Mouse (Mus musculus) natural killer cell, adult 2 months (primary cell): ENCODE measurements around the gene Pax7.

Experiments
- DNase-seq, 2 experiments: peaks; one replicate each; pipeline ENCODE4 v3.0.0; 2022; ENCODE audit warnings: low spot score in 2 of 2

The Pax7 gene

DNA sequence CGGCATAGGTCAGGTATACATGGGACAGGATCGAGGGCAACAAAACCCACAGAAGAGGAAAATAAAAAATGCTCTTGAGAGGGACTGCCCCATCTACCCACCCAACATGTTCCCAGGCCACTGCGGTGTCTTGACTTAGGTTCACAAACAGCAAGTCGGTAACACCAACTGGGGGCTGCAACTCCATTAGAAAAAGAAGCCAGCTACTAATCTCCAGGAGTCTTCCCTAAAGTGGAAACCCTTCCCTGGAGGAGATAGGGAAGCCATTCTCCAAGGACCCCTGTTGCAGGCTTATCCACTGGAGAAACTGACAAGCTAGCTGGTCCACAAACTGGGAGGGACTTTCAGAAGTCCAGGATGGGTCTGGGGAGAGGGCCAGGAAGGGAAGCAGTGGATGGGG is 21.4 kb downstream of the Pax7 start:
- no peak for DNase-seq

DNA sequence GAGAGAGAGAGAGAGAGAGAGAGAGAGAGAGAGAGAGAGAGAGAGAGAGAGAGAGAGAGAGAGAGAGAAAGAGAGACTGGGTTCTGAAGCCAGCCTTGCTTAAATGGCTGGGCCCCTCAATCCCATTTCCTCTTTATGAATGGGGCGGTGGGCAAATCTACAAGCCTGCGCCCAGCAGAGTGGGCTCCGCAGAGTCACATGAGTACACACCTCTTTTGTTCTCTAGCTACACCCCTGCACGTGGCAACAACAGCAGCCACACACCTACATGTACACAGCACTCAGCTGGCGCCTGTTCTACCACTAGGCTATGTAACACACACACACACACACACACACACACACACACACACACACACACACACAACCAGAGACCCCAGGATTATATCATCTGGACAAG is 21.9 kb downstream of the Pax7 start:
- no peak for DNase-seq

DNA sequence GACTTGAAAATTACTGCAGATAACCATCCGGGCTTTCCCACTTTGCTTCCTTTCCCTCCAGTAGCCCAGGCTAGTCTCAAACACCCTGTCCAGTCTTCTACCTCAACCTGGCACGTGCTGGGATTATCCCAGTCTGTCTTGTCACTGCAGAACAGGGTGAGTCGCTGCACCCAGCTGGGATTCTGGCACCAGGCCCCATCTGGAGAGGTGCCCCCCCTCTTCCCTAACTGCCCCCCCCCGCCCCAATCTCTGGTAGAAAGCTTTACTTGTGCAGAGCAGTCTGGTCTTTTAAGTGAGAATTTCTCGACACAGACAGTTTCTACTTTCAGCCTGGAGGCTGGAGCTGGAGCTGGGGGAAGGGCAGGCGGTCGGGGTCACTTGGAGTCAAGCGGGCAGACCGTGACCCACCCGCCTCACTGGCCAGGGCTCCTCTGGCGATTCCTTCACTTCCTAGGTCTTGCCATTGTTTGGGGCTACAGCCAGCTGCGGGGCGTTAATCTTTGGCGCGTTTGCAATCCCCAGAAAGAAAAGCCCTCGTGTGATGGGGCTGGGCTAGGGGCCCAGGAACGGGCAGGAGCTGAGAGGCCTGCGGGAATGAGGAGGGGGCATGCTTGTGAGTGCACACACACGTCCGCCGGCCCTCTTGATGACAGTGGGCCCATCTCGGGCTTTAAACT is 22.4 kb downstream of the Pax7 start:
- DNase-seq = no peak

DNA sequence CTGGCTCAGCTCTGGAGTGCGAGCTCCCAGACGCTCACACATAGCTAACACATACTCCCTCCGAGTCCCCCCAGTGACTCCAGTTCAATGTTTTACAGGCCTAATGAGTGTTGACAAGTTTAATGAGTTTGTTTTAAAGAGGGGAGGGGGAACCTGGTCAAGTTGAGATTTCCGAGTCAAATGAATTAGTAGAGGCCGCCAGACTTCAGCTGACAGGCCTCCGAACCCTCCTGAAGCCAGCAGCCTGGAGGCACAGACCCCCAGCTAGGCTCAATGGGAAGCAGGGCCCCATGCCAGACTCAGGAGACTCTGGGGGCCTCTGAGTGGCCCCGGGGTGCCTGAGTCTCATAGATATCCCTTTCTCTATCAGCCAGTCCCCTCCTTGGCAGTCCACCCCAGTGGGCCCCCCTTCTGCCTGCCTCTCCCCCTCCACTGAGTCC is 23.9 kb downstream of the Pax7 start:
- no peak for DNase-seq

DNA sequence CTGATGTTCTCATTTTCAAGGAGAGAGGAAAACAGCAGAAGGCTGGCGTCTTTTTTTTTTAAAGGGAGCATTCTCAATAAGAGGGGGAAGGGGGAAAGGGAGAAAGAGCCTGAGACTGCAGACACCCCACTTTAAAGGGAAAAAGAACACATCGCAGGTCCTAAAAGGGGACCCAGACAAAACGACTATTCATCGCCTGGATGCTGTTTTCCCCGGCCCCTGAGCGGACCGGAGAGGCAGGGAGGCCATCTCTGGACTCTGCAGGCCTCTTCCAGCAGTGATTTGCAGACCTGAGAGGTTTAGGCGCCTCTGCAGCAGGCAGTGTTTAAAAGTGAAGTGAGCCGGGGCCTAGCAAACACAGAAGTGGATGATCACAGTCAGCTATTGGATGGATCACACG is 25.5 kb downstream of the Pax7 start:
- DNase-seq = no peak

DNA sequence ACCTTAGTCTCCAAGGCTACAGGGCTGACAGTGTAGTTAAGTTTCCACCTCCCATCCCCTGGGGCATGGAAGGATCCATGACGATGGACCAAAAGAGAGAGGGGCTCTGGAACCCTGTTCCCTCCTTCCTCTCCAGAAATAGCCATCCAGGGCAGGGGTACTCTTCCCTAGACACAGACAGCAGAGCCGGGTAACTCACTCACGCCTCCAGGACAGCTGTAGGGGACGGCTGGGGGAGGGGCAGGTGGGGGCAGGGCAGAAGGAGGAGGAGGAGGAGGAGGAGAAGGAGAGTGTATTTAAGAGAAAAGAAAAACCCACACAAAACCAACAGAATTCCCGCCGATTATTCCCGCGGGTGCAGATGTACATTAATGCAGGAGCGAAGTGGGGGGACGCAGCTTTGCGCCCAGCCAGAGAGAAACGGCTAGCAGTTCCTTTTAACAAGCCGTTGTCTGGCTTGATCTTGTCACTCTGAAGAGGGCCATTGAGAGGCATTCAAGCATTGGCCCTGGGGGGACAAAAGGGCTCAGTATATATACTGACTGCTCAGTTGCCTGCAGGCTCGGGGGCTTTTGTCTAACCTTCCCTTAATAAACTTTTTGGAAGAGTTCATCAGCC is 26.0 kb downstream of the Pax7 start:
- DNase-seq = no peak

DNA sequence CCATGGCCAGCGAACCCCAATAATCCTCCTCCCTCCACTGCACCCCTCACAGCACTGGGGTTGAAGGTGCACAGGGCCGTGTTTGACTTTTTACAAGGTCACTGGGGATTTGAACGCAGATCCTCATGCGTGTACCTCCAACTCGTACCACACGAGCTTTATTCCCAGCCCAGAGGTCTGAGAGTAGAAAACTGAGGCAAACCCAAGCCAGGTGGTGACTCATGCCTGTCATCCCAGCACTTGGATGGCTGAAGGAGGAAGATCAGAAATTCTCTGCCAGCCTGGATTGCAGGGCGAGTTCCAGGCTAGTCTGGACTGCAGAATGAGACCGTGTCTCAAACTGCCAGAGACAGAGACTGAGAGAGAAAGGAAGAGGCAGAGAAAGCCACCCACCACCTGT is 28.4 kb downstream of the Pax7 start:
- no peak for DNase-seq

DNA sequence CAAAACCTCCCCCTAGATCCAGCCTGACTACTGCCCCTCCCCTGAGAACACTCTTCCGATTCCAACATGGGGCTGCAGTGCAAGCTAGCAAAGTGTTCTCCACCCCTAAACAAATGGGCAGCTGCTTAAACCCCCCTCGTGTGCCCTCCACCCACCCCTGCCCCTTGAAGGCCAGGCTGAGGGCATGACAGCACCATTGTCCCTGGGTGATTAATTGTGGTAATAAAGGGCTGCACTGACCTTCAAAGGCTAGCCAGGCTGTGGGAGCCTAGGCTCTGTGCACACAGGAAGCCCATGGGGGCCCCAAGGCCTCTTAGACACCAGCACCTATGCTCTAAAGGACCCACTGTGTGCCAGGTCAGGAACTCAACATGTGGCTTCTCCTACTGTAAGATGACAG is 29.3 kb downstream of the Pax7 start:
- no peak for DNase-seq

DNA sequence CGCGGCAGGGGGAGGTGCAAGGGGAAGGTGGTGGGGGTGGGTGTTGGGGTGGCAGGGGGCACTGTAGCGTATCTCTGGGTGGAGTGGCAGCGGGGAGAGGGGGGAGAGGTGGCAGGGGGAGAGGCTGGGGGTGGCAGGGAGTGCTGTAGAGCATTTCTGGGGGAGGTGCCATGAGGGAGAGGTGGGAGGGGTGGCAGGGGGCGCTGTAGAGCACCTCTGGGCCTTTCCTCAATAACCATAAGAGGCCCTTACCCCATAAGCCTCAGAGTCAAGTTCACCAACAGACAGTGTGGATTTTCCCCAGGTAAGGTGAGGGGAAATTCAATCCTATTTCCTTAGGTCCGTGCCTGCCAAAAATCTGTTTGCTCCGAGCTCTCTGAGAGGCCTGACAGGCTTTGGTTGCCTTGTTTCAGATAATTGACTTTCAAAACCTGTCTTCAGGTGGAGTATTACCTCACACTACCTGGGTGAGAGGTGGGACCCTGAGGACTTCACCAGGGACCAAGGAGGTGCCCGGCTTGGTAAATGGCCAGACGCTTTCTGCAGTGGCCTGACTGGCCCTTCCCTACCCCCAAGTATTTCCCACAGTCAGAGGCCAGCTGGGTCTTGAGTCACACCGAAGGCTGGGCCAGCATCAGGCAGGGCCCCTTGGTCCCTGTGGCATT is 33.8 kb downstream of the Pax7 start:
- DNase-seq = no peak

DNA sequence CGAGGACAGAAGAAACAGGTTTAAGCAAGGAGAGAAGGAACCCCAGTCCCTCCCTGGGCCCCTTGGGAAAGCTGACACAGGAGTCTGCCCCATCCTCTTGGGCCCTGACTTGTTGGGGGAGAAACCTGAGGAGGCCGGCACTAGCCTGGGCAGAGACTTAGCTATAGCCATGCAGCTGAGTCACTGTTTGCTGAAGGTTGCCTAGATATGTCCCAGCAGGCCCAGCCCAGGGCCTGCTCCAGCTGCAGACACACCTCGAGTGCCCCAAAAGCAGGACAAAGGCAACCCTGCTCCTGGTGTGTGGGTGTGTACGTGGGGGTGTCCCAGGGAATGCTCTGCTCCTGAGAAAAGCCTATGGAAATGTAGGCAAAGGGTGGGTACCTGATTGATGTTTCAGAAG is 36.0 kb downstream of the Pax7 start:
- DNase-seq = no peak

DNA sequence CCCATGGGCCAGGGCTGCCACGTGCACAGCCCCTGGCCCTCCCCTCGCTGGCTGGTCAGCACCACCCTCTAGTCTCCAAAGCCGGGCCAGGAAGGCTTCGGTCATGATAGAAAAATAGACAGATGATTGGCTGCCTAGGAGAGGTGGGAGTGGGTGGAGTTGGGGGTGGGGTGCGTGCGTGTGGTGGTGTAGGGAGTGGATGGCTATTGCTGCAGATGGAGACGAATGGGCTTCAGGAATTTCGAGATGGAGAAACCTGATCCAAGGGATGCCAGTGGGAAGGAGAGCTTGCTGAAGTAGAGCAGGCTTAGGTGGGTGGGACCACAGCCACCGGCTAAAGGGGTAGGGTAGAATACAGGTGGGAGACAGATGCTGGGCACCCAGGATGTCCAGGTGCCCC is 37.2 kb downstream of the Pax7 start:
- no peak for DNase-seq

DNA sequence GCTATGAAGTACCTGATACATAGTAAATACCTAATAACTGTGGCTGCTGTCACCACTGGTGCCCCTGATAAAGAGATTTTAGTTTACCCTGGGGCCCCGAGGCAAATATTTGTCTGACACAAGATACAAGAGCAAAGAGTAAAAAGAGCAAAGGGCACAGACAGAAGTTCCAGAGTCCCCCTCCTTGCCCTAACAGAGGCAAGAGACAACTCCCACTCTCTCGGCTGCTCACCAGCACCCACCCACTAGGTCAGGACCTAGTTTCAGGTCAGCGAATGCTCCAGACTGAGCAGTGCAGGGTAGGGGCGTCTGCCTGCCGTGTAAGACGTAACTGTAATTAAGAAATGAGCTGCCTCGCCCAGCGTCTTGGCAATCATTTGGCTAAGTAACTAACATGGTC is 42.2 kb downstream of the Pax7 start:
- DNase-seq = no peak

DNA sequence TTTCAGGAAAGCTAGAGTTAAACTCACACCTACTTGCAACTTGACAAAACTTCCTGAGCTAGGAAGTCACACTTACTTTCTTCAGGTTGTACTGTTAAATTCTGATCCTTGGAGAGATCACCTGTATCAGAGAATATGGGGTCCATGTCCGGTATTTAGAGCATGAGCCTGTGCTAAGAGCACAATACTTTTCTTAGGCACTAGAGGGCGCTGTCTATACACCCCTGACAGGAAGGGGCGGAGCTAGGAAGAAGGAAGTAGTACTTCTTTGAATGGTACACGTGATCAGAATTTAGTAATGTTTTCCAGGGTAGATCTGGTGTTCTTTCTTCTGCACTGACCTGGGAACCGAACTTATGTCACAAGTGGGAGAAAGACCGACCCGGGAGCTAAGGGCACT is 43.6 kb downstream of the Pax7 start:
- DNase-seq = peak in 1 of 2 experiments; percentile 32

DNA sequence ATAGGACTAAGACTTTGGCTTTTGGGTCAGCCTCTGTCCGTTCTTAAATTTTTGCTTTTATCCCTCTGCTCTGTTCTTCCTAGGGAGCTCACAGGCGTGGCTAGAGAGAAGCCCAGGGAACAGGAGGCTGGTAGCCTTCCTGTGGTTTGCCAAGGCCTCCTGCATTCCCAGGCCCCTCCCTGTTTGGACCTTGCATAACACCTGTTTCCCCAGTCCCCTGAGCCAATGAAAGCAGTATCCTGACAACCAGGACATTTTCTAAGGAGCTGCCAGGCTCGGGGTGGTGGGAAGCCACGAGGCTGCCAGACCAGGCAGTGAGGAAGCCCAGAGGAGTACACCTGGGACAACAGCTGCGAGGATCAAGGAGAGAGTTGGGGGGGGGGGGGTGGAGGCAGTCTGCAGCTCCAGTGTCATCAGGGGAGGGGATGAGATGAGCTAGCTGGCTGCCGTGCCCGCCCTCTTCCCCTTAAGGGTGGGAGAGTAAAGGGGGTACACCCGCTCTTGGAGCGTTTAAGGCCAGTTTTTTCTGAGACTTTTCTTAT is 50.3 kb downstream of the Pax7 start:
- no peak for DNase-seq

DNA sequence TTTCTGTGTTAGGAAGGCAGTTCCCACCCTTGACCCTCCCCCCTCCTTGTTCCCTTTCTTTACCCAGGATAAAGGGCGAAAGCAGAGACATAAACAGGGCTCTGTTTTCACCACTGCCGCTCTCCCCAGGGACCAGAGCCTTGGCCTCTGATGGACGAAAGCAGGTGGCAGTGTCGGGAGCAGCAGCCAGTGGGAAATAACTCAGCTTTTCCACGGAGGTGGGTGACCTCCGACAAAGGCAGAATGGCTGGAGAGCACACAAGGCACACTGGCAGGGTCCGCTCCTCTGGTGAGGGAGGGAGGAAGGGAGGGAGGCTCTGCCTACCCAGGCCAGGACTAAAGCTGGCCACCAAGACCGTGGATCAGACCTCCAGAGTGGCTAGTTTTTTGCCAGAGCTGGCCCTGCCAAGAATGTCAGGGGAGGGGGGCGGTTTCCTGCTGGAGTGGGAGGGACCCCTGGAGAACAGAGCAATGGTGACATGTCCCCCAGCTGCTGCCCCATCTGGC is 62.1 kb downstream of the Pax7 start:
- no peak for DNase-seq

DNA sequence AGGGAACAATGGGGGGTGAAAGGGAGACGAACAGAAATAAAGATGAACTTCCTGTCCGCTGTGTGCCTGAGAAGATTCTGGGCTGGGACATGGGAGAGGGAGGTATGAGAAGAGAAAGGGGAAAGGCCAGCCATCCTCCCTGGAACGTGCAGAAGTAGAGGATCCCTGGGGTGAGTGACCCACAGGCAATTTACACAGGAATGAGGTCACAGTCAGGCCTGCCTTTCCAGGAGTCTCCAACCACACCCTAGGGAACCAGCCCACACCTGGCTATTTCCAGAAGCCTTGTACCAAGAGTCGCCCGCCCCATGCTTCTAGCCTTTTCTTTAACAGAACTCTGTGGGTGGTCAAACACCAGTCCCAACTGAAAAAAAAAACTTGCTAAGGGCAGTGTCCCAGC is 65.5 kb downstream of the Pax7 start:
- DNase-seq = no peak

DNA sequence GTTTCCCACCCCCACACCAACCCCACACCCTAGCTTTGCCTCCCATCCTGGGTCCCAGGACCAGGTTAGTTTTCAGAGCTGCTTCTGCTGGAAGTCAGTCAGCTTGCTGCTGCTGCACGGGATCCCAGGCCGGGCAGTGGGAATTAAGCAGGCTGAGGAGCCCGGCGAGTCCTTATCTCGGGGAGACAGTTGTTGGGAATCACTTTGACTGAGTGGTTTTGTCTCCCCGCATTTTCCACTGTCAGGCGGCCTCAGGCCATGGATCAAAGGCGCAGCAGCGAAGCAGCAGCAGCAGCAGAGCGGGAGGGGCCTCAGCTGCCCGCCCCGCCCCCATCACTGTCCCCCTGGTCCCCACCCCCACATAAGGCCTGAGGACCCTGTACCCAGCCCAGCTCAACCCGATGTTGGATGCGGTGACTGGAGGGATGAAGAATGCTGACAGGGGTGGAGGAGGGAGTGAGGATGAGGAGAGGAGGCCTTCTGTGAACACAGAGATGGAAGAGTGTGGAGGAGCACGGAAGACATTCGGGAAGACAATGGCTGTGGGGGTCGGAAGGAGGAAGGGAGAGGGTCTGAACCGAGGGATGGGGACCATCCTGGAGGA is 66.1 kb downstream of the Pax7 start:
- DNase-seq = no peak

DNA sequence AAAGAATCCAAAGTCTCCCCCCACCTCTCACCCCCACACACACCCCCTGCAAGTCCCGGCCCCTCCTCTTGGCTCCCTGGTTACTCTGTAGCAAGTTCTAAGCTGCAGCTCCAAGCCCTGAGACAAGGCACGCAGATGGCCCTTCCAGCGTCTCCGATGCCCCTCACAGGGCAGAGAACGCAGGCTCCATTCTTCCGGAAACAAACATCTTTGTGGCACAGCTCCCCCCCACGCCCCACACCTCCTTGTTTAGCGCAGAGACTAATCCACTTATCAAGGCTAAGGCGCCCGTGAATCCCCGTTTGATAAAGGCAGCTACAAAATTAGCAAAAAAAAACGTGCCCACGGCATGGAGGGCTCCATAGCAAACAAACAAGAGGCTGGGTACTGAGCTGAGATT is 71.4 kb downstream of the Pax7 start:
- no peak for DNase-seq

DNA sequence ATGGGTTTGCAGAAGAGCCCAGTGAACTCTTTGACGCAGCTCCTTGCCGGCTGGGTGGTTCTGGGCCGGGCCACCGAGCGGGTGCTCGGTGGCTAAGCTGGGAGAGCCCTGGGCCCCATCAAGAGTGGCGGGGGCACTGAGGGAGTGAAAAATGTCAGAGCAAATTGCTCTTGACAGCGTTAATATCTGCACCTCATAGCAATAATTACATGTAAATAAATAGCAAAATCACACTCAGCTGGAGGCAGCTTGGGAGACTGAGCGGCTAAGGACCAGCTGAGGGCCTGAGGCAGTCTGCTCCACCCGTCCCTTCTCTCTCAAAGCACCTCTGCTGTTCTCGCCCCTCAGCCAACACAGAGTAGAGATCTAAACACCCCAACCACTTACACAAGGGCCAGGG is 72.6 kb downstream of the Pax7 start:
- no peak for DNase-seq

DNA sequence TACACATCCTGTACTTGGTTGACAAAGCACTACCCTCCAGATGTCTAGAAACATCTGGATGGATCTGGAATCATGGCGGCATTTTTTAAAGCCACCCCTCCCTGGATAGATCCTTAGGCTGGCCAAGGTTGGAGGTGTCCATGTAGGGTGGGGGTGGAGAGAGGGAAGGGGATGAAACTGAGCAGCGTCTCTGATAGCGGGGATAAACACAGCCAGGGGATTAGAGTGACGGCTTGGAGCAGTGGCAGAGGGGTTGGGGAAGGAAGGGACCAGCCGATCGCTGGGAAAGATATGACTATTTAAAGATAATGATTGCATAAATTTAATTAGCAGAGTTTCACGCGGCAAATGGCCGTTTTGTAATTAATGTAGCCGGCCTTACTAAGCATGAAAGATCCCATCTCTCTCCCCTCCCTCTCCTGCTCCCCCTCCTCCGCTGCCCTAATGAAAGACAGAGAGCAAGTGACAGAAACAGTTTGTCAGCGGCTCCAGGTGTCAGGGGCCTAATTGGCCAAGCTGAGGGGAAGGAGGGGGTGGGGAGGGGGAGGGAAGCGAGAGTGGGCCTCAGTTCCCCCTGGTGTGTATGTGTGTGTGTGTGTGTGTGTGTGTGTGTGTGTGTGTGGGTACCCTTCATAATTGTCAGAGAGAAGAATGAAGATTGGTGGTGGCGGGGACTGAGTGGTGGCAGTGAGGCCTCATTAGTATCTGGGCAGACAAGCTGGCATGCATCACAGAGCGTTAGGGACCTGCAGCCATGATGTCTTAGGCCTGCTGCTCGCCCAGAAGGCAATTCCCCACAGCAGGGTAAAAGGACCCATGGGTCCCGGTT is 74.6 kb downstream of the Pax7 start:
- no peak for DNase-seq

DNA sequence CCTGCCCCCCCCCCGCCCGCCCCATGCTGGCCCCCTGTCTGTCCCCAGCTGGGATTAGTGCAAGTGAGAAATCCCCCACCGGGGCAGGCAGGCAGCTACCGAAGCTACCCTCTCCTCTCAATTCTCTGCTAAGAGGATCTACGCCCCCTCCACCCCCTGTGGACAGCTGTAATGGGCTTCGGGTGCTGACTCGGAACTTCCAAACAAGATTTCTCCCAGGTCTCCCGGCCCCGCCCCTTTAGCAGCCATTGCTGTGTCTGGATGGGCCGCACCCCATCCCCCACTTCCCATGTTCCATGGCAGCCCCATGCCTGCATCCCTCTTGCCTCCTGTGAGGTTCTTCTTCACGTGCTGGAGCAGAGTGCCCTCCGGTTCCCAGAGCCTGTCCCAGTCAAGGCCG is 76.4 kb downstream of the Pax7 start:
- DNase-seq = no peak
